Mouse (Mus musculus) thymus, postnatal 25 days (tissue): ENCODE results near the gene Gla.

ENCODE experiments used
- DNase-seq: peaks from one replicate; pipeline ENCODE4 v3.0.0; 2022

Gene Gla

DNA sequence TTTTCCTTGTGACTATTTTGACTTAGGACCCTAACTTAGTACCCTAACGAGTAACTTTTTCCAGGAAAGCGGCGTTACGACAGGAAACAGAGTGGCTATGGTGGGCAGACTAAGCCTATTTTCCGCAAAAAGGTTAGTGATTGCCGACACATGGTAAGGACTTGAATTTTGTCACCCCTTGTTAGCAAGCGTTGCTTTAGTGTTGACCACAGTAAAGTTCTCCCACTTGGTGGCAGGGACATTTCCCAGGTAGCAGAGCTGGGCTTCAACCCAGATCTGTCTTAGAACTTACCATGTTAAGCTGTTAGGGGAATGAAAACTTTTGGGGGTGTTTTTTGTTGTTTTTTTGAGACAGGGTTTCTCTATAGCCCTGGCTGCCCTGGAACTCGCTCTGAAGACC, 14.5 kb downstream of the Gla start:
- no peak for DNase-seq

GRCm38 (mm10) chrX:134585103-134586002, 15.6 kb downstream of the Gla start, which contains the start of gene Rpl36a:
Rpl36a (plus strand) TSS chrX:134585654.
- DNase-seq: peak; percentile 91

- no peak for DNase-seq
Observed at GRCm38 (mm10) chrX:134582888-134583669, 17.8 kb downstream of the Gla start, which contains the start of gene Btk. Btk (minus strand) TSS chrX:134583570.

DNA sequence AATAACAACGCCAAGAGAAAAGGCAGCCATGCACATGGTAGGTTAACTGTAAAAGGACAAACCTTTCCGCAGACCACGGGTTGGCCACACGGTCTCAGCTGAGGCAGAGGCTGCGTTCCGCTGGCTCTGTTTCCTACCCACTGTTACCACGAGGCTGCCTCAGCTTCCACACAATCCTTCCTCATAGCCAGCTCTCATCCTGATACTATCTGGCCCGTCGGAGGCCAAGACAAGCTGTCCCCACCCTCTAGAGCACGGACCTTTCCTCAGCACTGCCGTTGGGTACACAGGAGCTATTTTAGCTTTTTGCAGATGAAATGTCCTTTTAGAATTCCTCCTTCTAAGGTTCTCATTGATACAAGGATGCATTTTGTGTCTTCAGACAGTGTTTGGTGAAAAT, 18.7 kb downstream of the Gla start:
- DNase-seq: no peak

DNA sequence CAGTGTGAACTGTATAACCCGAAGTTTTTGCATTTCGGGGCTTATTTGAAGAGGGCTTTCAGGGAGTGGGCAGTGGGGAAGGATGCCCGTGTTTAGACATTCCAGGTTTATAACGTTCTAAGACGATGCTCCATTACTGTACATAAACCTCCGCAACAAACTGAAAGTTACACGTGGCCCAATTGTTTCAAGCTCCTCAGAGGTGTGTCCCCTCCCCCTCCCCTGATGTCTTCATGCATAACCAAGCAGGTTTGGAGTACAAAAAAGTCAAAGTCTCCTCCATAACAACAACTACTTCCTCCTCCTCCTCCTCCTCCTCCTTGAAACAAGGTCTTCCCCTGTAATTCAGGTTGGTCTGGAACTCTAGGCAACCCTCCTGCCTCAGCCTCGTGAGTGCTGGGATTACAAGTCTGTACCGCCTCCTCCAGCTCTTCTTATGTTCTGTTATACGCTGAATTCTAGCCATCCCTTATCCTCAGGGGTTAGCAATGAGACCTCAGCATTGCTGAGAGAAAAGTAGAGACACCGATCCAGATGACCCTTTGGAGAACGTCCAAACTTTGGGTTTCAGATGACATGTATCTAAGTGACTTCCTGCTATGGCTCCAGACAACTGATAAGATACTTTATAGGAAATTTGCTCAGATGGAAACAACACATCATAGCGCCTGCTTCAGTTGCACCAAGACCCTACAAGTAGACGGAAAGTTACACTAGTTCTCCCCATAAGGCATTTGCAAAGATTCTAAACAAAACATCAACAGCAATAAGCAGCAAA, 20.2 kb downstream of the Gla start:
- no peak for DNase-seq

- DNase-seq: no peak
Observed at GRCm38 (mm10) chrX:134577896-134578295, 23.0 kb downstream of the Gla start.

DNA sequence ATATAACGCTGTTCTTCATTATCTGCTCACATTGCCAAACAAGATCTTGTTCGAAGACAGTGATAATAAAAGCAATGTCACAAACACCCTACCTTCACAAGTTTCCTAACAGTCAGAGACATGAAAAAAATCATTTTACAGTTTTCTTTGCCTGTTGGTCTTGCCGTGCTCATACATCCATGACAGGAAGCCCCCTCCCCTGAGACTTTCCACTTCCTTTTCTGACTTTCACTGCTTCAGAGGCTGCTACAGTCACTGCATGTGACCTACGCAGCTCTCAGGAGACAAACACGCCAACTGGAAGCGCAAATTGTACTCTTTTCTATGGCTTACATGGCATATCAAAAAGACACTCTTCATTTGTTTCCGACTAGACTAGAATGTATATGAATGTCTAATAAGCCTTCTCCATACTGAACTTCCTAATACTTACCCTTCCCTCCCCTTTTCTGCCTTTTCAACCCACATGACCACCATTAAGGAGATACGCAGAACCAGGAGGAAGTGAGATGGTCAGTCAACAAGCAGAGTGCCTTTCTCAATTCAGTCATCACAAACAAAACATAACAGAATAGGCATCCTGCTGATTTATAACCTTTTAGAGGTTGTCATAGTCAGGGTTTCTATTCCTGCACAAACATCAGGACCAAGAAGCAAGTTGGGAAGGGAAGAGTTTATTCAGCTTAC, 34.2 kb downstream of the Gla start:
- peak; percentile 22 for DNase-seq

DNA sequence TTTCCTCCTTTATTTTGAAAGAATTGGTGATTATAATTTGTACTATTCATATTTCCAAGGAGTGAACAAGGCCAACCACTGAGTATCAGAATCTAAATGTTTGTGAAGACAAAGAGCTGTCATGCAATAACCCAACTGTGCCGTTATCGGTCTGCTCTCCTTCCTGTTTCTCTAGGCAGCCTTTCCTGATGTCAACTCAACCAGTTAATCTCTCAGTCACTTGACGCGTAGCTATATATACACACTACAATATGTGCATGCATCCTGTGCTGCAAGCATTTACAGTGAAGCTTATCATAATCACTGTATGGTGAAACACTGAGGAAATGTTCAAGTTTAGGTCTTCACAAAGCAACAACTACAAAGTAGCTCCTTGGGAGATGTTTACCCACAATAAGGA, 36.6 kb downstream of the Gla start:
- DNase-seq: no peak

- no peak for DNase-seq
Observed at GRCm38 (mm10) chrX:134554425-134554824, 46.5 kb downstream of the Gla start.

DNA sequence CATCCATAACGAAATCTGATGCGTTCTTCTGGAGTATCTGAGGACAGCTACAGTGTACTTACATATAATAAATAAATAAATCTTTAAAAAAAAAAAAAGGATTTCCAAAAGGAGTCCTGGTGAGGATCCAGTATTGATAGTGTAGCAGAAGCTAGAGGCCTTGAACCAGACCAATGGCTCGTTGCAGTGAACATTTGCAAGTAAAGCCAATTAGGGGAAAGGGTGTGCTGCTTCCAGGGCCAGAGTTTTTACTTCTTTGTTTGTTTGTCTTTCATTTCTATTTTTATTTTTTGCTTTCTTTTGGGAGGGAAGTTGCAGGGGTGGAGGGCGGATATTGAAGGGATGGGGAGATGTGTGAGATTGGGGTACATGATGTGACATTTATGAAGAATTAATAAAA, 47.6 kb downstream of the Gla start:
- no peak for DNase-seq

DNA sequence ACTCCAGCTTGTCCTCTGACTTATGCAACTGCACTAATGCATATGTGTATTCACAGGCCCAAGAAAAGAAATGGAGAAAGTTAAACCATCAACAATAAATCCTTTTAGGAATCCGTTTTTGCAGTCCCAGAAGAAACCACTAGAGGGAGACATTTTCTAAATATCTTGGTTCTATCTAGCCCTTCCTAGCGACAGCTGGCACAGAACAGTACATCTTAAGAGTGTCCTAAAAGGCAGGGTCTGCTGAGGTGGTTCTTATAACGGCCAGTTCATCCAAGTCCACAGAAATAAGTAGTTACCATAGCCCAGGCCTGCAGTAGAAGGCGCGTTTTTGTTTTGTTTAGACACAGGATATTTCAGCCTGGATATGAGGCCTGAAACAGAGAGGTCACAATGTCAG, 50.0 kb downstream of the Gla start:
- no peak for DNase-seq

- DNase-seq: no peak
Observed at GRCm38 (mm10) chrX:134547330-134547729, 53.6 kb downstream of the Gla start.

GRCm38 (mm10) chrX:134541955-134542308, 59.0 kb downstream of the Gla start:
- no peak for DNase-seq

- peak; percentile 61 for DNase-seq
Observed at GRCm38 (mm10) chrX:134541145-134541954, 59.6 kb downstream of the Gla start, which contains the start of gene Timm8a1. Timm8a1 (minus strand) TSS chrX:134541865.

DNA sequence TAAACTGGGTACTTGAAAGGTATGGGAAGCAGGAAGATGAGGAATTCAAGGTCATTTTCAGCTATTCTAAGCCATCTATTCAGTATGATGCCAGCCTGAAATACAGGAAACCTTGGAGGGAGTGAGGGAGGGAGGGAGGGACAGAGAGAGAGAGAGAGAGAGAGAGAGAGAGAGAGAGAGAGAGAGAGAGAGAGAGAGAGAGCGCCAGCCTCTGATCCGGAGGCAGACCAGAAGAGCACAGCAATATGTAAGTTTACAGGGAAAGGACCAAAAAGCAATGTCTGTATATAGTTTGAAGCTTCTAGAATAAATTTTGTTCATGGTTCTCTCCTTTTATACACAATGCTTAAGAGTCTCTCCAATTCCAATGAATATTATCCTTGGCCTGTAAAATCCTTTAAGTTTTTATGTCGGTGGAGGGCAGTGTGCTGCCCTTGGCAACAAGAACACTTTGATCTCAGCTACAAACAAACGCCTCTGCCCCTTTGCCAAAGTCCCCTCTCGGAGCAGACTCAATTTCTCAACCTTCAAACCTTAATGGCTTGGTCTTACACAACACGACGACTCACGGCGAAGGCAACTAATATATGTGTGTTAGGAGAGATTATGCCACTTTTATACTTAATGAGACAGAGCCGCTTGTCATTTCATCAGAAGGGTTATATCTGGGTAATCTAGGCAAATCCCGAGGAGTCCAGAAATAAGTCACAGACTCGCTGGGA, 60.4 kb downstream of the Gla start:
- DNase-seq: no peak

DNA sequence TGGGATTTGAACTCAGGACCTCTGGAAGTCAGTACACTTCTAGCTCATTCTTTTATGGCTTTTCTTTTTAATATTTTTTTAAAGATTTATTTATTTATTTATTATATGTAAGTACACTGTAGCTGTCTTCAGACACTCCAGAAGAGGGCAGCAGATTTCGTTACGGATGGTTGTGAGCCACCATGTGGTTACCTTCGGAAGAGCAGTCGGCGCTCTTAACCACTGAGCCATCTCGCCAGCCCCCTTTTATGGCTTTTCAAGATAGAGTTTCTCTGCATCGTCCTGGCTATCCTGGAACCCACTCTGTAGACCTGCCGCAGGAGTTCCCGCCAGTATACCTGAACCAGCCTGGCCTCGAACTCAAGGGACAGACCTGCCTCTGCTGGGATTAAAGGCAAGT, 61.1 kb downstream of the Gla start:
- peak; percentile 24 for DNase-seq
